ENCODE assay signal across 21 mouse cellular contexts in genomic region chr16:92955508-92955907, GRCm38 (mm10).
DNase-seq lines count a peak whose midpoint lies in the region; ATAC-seq lines count a peak whose summit lies in the region.
"Had no signal": no experiment of that assay in that cellular context is flagged by ENCODE, and none has a peak within 500 bp of the region (broad histone marks: within the 10 kb centered on the region; RNA-seq: fewer than 3 reads in every experiment).

No protein-coding gene starts in this region.

- H3K4me2 ChIP-seq in kidney, embryonic 15.5 days = no peak overlapping the region
- no peak overlapping the region for H3K4me2 ChIP-seq in embryonic facial prominence, embryonic 15.5 days (replicated peaks)
- H3K4me2 ChIP-seq in stomach, embryonic 15.5 days = peak overlapping the region; percentile 19; the same call in 1 of the 2 replicates
- H3K4me2 ChIP-seq: forebrain, embryonic 15.5 days; midbrain, embryonic 13.5 days had no signal

- no peak overlapping the region for H3K4me3 ChIP-seq in kidney, embryonic 15.5 days (replicated peaks)
- peak overlapping the region; percentile 7 for H3K4me3 ChIP-seq in megakaryocyte, embryonic 14.5 days (replicated peaks)
- no peak overlapping the region for H3K4me3 ChIP-seq in embryonic facial prominence, embryonic 15.5 days (replicated peaks)
- no peak overlapping the region for H3K4me3 ChIP-seq in stomach, embryonic 15.5 days (replicated peaks)
- H3K4me3 ChIP-seq: erythroblast, embryonic 14.5 days; forebrain, embryonic 15.5 days; midbrain, embryonic 13.5 days had no signal

- no peaks in the 10 kb centered on the region for H3K36me3 ChIP-seq in kidney, embryonic 15.5 days
- H3K36me3 ChIP-seq in megakaryocyte, embryonic 14.5 days (replicated peaks; ENCODE audit: low read length) = no peaks in the 10 kb centered on the region
- no peaks in the 10 kb centered on the region for H3K36me3 ChIP-seq in embryonic facial prominence, embryonic 15.5 days
- no peaks in the 10 kb centered on the region for H3K36me3 ChIP-seq in stomach, embryonic 15.5 days
- H3K36me3 ChIP-seq: forebrain, embryonic 15.5 days; midbrain, embryonic 13.5 days had no signal

- ATAC-seq in kidney, embryonic 15.5 days (replicated peaks; ENCODE audit: low FRiP score) = peak; percentile 19; the same call in 1 of the 2 replicates
- ATAC-seq in megakaryocyte, adult 5-6 weeks (ENCODE audit: poor library complexity, severe bottlenecking) = no peak
- no peak for ATAC-seq in embryonic facial prominence, embryonic 15.5 days (ENCODE audit: insufficient number of reproducible peaks, low FRiP score, low TSS enrichment, low read depth)
- ATAC-seq in stomach, embryonic 15.5 days (ENCODE audit: insufficient read depth, low FRiP score, low read depth) = peak; percentile 67
- ATAC-seq: activated CD4-positive, CD25-positive, alpha-beta regulatory T cell, adult 4 months; forebrain, embryonic 15.5 days; liver, postnatal 0 days; midbrain, embryonic 13.5 days; Patski had no signal

- 0 out of 2 replicates have a peak overlapping the region, but pooled peaks have one; percentile 14 for H3K27ac ChIP-seq in kidney, embryonic 15.5 days
- peak overlapping the region; percentile 34; the same call in 1 of the 2 replicates for H3K27ac ChIP-seq in embryonic facial prominence, embryonic 15.5 days (replicated peaks)
- peak overlapping the region; percentile 23; the same call in 1 of the 2 replicates for H3K27ac ChIP-seq in stomach, embryonic 15.5 days
- H3K27ac ChIP-seq: forebrain, embryonic 15.5 days; macrophage; midbrain, embryonic 13.5 days had no signal

- H3K4me1 ChIP-seq in kidney, embryonic 15.5 days = peaks cover 42% of the 10 kb centered on the region
- peaks cover 66% of the 10 kb centered on the region for H3K4me1 ChIP-seq in megakaryocyte, embryonic 14.5 days
- peaks cover 43% of the 10 kb centered on the region for H3K4me1 ChIP-seq in embryonic facial prominence, embryonic 15.5 days
- peaks cover 4% of the 10 kb centered on the region for H3K4me1 ChIP-seq in stomach, embryonic 15.5 days
- H3K4me1 ChIP-seq: forebrain, embryonic 15.5 days; midbrain, embryonic 13.5 days had no signal

- WGBS in kidney, embryonic 15.5 days = 34% methylated on average over 5 of the region's 5 CpGs
- WGBS in embryonic facial prominence, embryonic 15.5 days = 50% methylated on average over 5 of the region's 5 CpGs
- 22% methylated on average over 5 of the region's 5 CpGs for WGBS in stomach, embryonic 15.5 days

- no peak overlapping the region for H3K9ac ChIP-seq in kidney, embryonic 15.5 days
- no peak overlapping the region for H3K9ac ChIP-seq in embryonic facial prominence, embryonic 15.5 days
- no peak overlapping the region for H3K9ac ChIP-seq in stomach, embryonic 15.5 days
- H3K9ac ChIP-seq: forebrain, embryonic 15.5 days; liver, postnatal 0 days; midbrain, embryonic 13.5 days had no signal

- no peak for DNase-seq in kidney, postnatal 4 days
- no peak for DNase-seq in adrenal gland, adult (ENCODE audit: inconsistent age in 2 of 2, low spot score in 1 of 2)
- DNase-seq in ovary, adult 18-20 months (ENCODE audit: low spot score) = no peak
- DNase-seq: cerebellum, adult 9-11 months; heart, adult 18-20 months; kidney, postnatal 36 days; liver; liver, postnatal 0 days; spleen, adult 18-20 months; thymus, postnatal 36 days had no signal

- H3K27me3 ChIP-seq in kidney, embryonic 15.5 days = peaks cover 8% of the 10 kb centered on the region; the same call in 1 of the 2 replicates
- peaks cover 10% of the 10 kb centered on the region for H3K27me3 ChIP-seq in megakaryocyte, embryonic 14.5 days (replicated peaks)
- no peaks in the 10 kb centered on the region for H3K27me3 ChIP-seq in embryonic facial prominence, embryonic 15.5 days
- H3K27me3 ChIP-seq in stomach, embryonic 15.5 days (replicated peaks) = no peaks in the 10 kb centered on the region
- H3K27me3 ChIP-seq: forebrain, embryonic 15.5 days; midbrain, embryonic 13.5 days; Patski had no signal

- H3K9me3 ChIP-seq in kidney, embryonic 15.5 days (replicated peaks) = no peaks in the 10 kb centered on the region
- H3K9me3 ChIP-seq in megakaryocyte, embryonic 14.5 days = no peaks in the 10 kb centered on the region
- H3K9me3 ChIP-seq in embryonic facial prominence, embryonic 15.5 days (replicated peaks) = no peaks in the 10 kb centered on the region
- H3K9me3 ChIP-seq in stomach, embryonic 15.5 days = no peaks in the 10 kb centered on the region
- H3K9me3 ChIP-seq: forebrain, embryonic 15.5 days; midbrain, embryonic 13.5 days had no signal

Comparison
In these comparisons a context has a peak if more than half of its experiments do, and no peak if none do; other contexts are left out.
1. ATAC-seq: peak in kidney, embryonic 15.5 days (single experiment) and stomach, embryonic 15.5 days (single experiment); none in megakaryocyte, adult 5-6 weeks (single experiment) and embryonic facial prominence, embryonic 15.5 days (single experiment).
2. Peak in every context shown above with its lines, with median percentiles within 50 percentile points of each other: H3K27ac ChIP-seq.